Mouse (Mus musculus) cerebellum, postnatal 36 days (tissue): Measurements from ENCODE around the gene Lemd1.
A peak's percentile ranks its signal among the peaks of the same experiment; 100 is the strongest.
"Not testable (repeated sequence)": the region's sequence is repeated elsewhere in the genome, so short reads cannot be mapped to it uniquely, and the experiment has no call there.

Experiments used
- DNase-seq, 2 experiments: peaks; one replicate each; pipeline ENCODE4 v3.0.0; 2021 to 2022; ENCODE audit warnings: mixed read lengths in 2 of 2

The Lemd1 gene

GRCm38 (mm10) chr1:132191093-132191785 lies at the start of gene Lemd1, which contains the start of gene AC124108.1:
TSS of gene Lemd1 (plus strand) at chr1:132191431.
TSS of gene AC124108.1 (plus strand) at chr1:132191457.
- DNase-seq = peak in 1 of 2 experiments; percentile 35

- no peak for DNase-seq
Observed at GRCm38 (mm10) chr1:132141753-132142152, 49.5 kb upstream of the Lemd1 start.

GRCm38 (mm10) chr1:132143079-132143478 lies 48.2 kb upstream of the Lemd1 start:
- no peak for DNase-seq

GRCm38 (mm10) chr1:132143730-132144129 lies 47.5 kb upstream of the Lemd1 start:
- DNase-seq = no peak

- no peak for DNase-seq
Observed at GRCm38 (mm10) chr1:132144223-132144622, 47.0 kb upstream of the Lemd1 start.

GRCm38 (mm10) chr1:132144837-132145236 lies 46.4 kb upstream of the Lemd1 start:
- no peak for DNase-seq

GRCm38 (mm10) chr1:132145973-132146685 lies 45.1 kb upstream of the Lemd1 start:
- DNase-seq = no peak

- no peak for DNase-seq
Observed at GRCm38 (mm10) chr1:132149410-132149809, 41.8 kb upstream of the Lemd1 start.

- no peak for DNase-seq
Observed at GRCm38 (mm10) chr1:132150171-132150570, 41.1 kb upstream of the Lemd1 start.

GRCm38 (mm10) chr1:132150817-132151601 lies 40.2 kb upstream of the Lemd1 start:
- no peak for DNase-seq

- no peak for DNase-seq
Observed at GRCm38 (mm10) chr1:132151908-132152307, 39.3 kb upstream of the Lemd1 start.

GRCm38 (mm10) chr1:132153086-132153690 lies 38.0 kb upstream of the Lemd1 start:
- DNase-seq = no peak

- DNase-seq = no peak
Observed at GRCm38 (mm10) chr1:132153691-132154090, 37.5 kb upstream of the Lemd1 start.

- peak; percentile 81 to 87 for DNase-seq
Observed at GRCm38 (mm10) chr1:132155737-132156136, 35.5 kb upstream of the Lemd1 start.

GRCm38 (mm10) chr1:132157016-132157781 lies 34.0 kb upstream of the Lemd1 start:
- DNase-seq = peak; percentile 96 to 98

- peak in 1 of 2 experiments; percentile 23 for DNase-seq
Observed at GRCm38 (mm10) chr1:132157808-132158207, 33.4 kb upstream of the Lemd1 start.

GRCm38 (mm10) chr1:132158741-132159140 lies 32.5 kb upstream of the Lemd1 start:
- DNase-seq = peak in 1 of 2 experiments; percentile 24

GRCm38 (mm10) chr1:132159681-132160080 lies 31.6 kb upstream of the Lemd1 start:
- no peak for DNase-seq

- DNase-seq = peak; percentile 77 to 78
Observed at GRCm38 (mm10) chr1:132161211-132161880, 29.9 kb upstream of the Lemd1 start.

- DNase-seq = not testable (repeated sequence)
Observed at GRCm38 (mm10) chr1:132162618-132163017, 28.6 kb upstream of the Lemd1 start.

- no peak for DNase-seq
Observed at GRCm38 (mm10) chr1:132164780-132165518, 26.3 kb upstream of the Lemd1 start.
